Mouse (Mus musculus) heart, embryonic 11.5 days (tissue): ENCODE measurements around the gene Ppp2r1b. TPM values are rescaled to one million over a fixed set of nuclear protein-coding genes. Genes with fewer than 3 reads are reported as not detected.

Experiments
- ATAC-seq: fragments of 200-750 bp; cut with Nextera tagmentation; replicated peaks from 2 replicates; pipeline ENCODE4 v1.8.0; 2017; ENCODE audit warnings: moderate library complexity; ENCODE audit not compliant: insufficient number of reproducible peaks, low FRiP score, low TSS enrichment
- H3K27ac ChIP-seq: fragments of 300-500 bp; sonication (generic); 2 replicates; pipeline ENCODE4 v1.5.1; 2014; ENCODE audit warnings: mild to moderate bottlenecking, low read depth, low read length
- H3K27me3 ChIP-seq: fragments of 300-500 bp; sonication (generic); 2 replicates; pipeline ENCODE4 v1.6.1; 2014; ENCODE audit warnings: mild to moderate bottlenecking, low read length, mixed read lengths; ENCODE audit not compliant: control insufficient read depth, insufficient read depth
- H3K36me3 ChIP-seq: fragments of 300-500 bp; sonication (generic); 2 replicates; pipeline ENCODE4 v1.6.1; 2014; ENCODE audit warnings: mild to moderate bottlenecking, low read length, moderate library complexity, mixed read lengths; ENCODE audit not compliant: control insufficient read depth, insufficient read depth
- H3K4me1 ChIP-seq: fragments of 300-500 bp; sonication (generic); 2 replicates; pipeline ENCODE4 v1.6.1; 2014; ENCODE audit warnings: low read length; ENCODE audit not compliant: control insufficient read depth, insufficient read depth
- H3K4me2 ChIP-seq: fragments of 300-500 bp; sonication (generic); 2 replicates; pipeline ENCODE4 v1.6.1; 2014; ENCODE audit warnings: mild to moderate bottlenecking, moderate library complexity
- H3K4me3 ChIP-seq: fragments of 300-500 bp; sonication (generic); 2 replicates; pipeline ENCODE4 v1.5.1; 2014; ENCODE audit warnings: low read depth, low read length
- H3K9ac ChIP-seq: fragments of 300-500 bp; sonication (generic); 2 replicates; pipeline ENCODE4 v1.6.1; 2014; ENCODE audit warnings: mild to moderate bottlenecking, low read depth, low read length, moderate library complexity
- H3K9me3 ChIP-seq: fragments of 300-500 bp; sonication (generic); replicated peaks from 2 replicates; pipeline ENCODE4 v1.6.1; 2016; ENCODE audit warnings: low read length; ENCODE audit not compliant: control insufficient read depth
- WGBS: fragments of 180-500 bp; shearing (Covaris S2); extraction: QIAGEN DNeasy Blood & Tissue Kit; methylation state at CpG from one replicate; pipeline ENCODE4 v1.1.7; 2014; ENCODE audit not compliant: insufficient replicate concordance; 5-methylcytosine and 5-hydroxymethylcytosine counted together
- polyA plus RNA-seq: library from polyadenylated mRNA; unstranded; fragments of >200 nt; fragmentation: Nextera tagmentation; extraction: Ambion mirVana; gene quantifications from 2 replicates; pipeline ENCODE4 v1.2.1, GENCODE M21; 2014

Ppp2r1b gene
- polyA plus RNA-seq, 1 experiment from 2014 or later, result 63.1 TPM

- H3K4me3 ChIP-seq, result no peak overlapping the region
- 90% methylated on average over 6 of the region's 6 CpGs for WGBS
These were observed 2.0 kb downstream of the Ppp2r1b start for GRCm38 (mm10) chr9:50847133-50847532.

DNA sequence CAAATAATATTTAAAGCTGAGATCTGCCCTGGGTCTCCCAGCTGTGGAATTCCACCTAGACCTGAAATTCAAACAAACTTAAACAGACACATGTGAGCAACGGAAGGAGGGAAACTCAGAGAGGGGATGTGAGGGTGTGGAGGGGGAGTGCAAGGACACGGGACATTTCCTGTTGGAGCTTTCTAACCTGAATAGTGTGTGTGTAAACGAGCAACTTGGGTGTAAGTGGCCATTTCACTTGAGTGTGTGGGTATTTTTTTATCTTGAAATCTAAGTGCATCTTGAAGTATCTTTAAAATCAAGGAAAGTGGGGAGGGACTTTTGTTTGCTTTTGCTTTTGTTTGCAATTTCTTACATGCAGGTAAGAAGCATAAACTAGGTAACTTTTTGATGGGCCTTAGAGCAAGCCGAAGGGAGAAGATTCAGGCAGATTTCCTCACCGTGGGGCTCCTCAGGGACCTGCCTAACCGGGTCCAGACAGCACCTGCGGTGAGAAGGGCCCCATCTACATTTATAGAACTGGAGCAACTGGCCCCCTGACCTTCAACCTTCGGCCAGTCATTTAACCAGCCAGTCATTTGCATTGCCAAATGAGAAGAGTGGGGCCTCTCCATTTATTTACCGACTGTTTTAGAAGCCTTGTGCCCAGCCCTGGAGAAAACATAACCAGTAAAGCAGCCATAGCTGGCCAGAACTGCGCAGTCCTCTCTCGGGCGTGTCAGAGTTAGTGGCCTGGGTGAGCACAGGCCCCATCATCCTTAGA is 2.7 kb downstream of the Ppp2r1b start:
- no peak overlapping the region for H3K4me3 ChIP-seq
- no peaks in the 10 kb centered on the region for H3K9me3 ChIP-seq
- no peak overlapping the region for H3K9ac ChIP-seq
- no peak overlapping the region for H3K27ac ChIP-seq
- H3K4me1 ChIP-seq, result peaks cover 11% of the 10 kb centered on the region; the same call in 1 of the 2 replicates
- peaks cover 4% of the 10 kb centered on the region for H3K36me3 ChIP-seq
- H3K27me3 ChIP-seq, result no peaks in the 10 kb centered on the region
- 64% methylated on average over 12 of the region's 12 CpGs for WGBS
- ATAC-seq, result no peak
- H3K4me2 ChIP-seq, result no peak overlapping the region

More at GRCm38 (mm10) chr9:50847133-50847532, 2.0 kb downstream of the Ppp2r1b start:
- Histone ChIP-seq H3K4me2 (no peak overlapping the region), H3K27me3 (no peaks in the 10 kb centered on the region), H3K4me1 (peaks cover 11% of the 10 kb centered on the region; the same call in 1 of the 2 replicates), H3K9me3 (no peaks in the 10 kb centered on the region), H3K27ac (no peak overlapping the region), H3K36me3 (peaks cover 4% of the 10 kb centered on the region), H3K9ac (no peak overlapping the region; the same call in 1 of the 2 replicates)
- ATAC-seq, result no peak

DNA sequence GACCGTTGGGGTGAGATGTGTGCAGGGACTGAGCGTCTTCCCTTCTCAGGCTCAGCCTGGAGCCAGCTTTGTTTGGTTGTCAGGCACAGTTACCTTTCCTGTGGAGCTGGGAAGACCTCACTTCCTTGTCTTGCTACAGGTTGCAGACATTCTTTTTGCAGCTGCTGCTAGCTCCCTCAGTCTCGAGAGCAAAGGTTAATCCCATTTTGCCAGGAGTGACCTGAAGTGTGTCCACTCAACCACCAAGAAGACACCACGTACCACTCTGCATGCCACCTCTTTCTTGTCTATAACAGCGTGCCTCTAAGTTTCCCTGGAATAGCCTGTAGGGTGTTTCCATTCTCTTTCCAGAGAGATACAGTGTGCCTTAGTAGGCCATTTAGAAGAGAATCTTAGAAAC is 3.7 kb downstream of the Ppp2r1b start:
- H3K9ac ChIP-seq, result no peak overlapping the region
- H3K4me3 ChIP-seq, result no peak overlapping the region
- H3K27me3 ChIP-seq, result no peaks in the 10 kb centered on the region
- peaks cover 2% of the 10 kb centered on the region; the same call in 1 of the 2 replicates for H3K36me3 ChIP-seq
- H3K27ac ChIP-seq, result no peak overlapping the region
- WGBS, result 71% methylated on average over 5 of the region's 5 CpGs
- peaks cover 18% of the 10 kb centered on the region for H3K4me1 ChIP-seq
- no peak for ATAC-seq
- no peaks in the 10 kb centered on the region for H3K9me3 ChIP-seq
- no peak overlapping the region for H3K4me2 ChIP-seq

DNA sequence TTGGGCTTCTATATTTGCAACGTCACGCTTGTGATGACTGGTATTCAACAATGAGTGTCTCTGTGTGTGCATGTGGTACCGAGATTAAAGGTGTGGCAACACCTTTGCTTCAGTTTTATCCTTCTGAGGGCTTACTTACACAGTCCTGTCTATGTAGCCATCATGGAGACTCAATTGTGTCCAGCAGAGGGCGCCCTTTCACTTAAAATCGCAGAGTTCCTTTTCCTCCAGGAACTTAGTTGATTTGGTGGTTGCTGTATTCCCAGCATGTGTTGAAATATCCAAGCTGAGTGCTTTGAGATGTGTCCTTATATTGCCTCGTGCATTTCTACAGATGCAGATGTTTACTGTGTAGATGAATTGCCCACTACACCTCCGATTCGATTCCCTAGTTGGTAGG is 4.1 kb downstream of the Ppp2r1b start:
- H3K9ac ChIP-seq, result no peak overlapping the region
- no peak overlapping the region for H3K27ac ChIP-seq
- no peaks in the 10 kb centered on the region for H3K9me3 ChIP-seq
- H3K4me3 ChIP-seq, result no peak overlapping the region
- H3K36me3 ChIP-seq, result peaks cover 2% of the 10 kb centered on the region; the same call in 1 of the 2 replicates
- H3K27me3 ChIP-seq, result no peaks in the 10 kb centered on the region
- H3K4me2 ChIP-seq, result no peak overlapping the region
- 24% methylated on average over 8 of the region's 8 CpGs for WGBS
- peaks cover 18% of the 10 kb centered on the region for H3K4me1 ChIP-seq
- ATAC-seq, result no peak

DNA sequence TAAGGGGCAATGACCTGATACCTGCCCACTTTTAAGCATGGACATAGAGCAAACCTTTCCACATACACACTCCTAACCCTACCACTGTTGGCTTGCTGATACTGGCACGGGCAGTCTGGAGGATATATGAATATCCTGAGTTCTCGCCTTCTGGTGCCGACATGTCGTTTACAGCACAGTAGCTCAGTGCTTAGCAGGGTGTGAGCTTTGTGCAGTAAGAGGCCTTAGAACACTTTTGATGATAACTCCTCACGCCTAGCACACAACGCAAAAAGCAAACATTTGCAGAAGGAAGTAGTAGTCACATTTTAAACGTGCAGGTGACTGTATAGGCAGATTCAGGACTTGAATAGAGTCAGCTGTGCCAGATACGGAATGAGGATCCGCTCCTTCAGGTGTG is 4.7 kb downstream of the Ppp2r1b start:
- WGBS, result 57% methylated on average over 9 of the region's 9 CpGs
- H3K9ac ChIP-seq, result 0 out of 2 replicates have a peak overlapping the region, but pooled peaks have one; percentile 16
- H3K4me2 ChIP-seq, result peak overlapping the region; percentile 37

GRCm38 (mm10) chr9:50850271-50850670 is 5.2 kb downstream of the Ppp2r1b start:
- peaks cover 18% of the 10 kb centered on the region for H3K4me1 ChIP-seq
- WGBS, result 19% methylated on average over 11 of the region's 11 CpGs
- H3K9ac ChIP-seq, result no peak overlapping the region
- H3K9me3 ChIP-seq, result no peaks in the 10 kb centered on the region
- no peak for ATAC-seq
- H3K27me3 ChIP-seq, result no peaks in the 10 kb centered on the region
- no peaks in the 10 kb centered on the region for H3K36me3 ChIP-seq
- H3K27ac ChIP-seq, result no peak overlapping the region
- H3K4me2 ChIP-seq, result peak overlapping the region; percentile 37
- H3K4me3 ChIP-seq, result no peak overlapping the region

More for the DNA sequence above, 4.7 kb downstream of the Ppp2r1b start:
- no peak overlapping the region for H3K4me3 ChIP-seq
- no peaks in the 10 kb centered on the region for H3K36me3 ChIP-seq
- ATAC-seq, result no peak
- no peaks in the 10 kb centered on the region for H3K9me3 ChIP-seq
- H3K27me3 ChIP-seq, result no peaks in the 10 kb centered on the region
- H3K27ac ChIP-seq, result no peak overlapping the region
- H3K4me1 ChIP-seq, result peaks cover 18% of the 10 kb centered on the region

- Histone ChIP-seq H3K9me3 (no peaks in the 10 kb centered on the region), H3K4me1 (peaks cover 18% of the 10 kb centered on the region), H3K36me3 (no peaks in the 10 kb centered on the region), H3K27ac (no peak overlapping the region), H3K9ac (no peak overlapping the region), H3K4me3 (no peak overlapping the region), H3K4me2 (peak overlapping the region; percentile 37), H3K27me3 (no peaks in the 10 kb centered on the region)
- 41% methylated on average over 8 of the region's 8 CpGs for WGBS
- ATAC-seq, result no peak
These were observed 5.6 kb downstream of the Ppp2r1b start for GRCm38 (mm10) chr9:50850713-50851112.

GRCm38 (mm10) chr9:50852634-50853349 is 7.7 kb downstream of the Ppp2r1b start:
- no peaks in the 10 kb centered on the region for H3K9me3 ChIP-seq
- no peak for ATAC-seq
- no peak overlapping the region for H3K4me3 ChIP-seq
- no peaks in the 10 kb centered on the region for H3K27me3 ChIP-seq
- 51% methylated on average over 17 of the region's 17 CpGs for WGBS
- peak overlapping the region; percentile 47 for H3K4me2 ChIP-seq
- peaks cover 24% of the 10 kb centered on the region for H3K4me1 ChIP-seq
- no peaks in the 10 kb centered on the region for H3K36me3 ChIP-seq
- no peak overlapping the region for H3K9ac ChIP-seq
- peak overlapping the region; percentile 22; the same call in 1 of the 2 replicates for H3K27ac ChIP-seq
